ENCODE assay signal across 8 mouse cellular contexts in the genomic region with DNA sequence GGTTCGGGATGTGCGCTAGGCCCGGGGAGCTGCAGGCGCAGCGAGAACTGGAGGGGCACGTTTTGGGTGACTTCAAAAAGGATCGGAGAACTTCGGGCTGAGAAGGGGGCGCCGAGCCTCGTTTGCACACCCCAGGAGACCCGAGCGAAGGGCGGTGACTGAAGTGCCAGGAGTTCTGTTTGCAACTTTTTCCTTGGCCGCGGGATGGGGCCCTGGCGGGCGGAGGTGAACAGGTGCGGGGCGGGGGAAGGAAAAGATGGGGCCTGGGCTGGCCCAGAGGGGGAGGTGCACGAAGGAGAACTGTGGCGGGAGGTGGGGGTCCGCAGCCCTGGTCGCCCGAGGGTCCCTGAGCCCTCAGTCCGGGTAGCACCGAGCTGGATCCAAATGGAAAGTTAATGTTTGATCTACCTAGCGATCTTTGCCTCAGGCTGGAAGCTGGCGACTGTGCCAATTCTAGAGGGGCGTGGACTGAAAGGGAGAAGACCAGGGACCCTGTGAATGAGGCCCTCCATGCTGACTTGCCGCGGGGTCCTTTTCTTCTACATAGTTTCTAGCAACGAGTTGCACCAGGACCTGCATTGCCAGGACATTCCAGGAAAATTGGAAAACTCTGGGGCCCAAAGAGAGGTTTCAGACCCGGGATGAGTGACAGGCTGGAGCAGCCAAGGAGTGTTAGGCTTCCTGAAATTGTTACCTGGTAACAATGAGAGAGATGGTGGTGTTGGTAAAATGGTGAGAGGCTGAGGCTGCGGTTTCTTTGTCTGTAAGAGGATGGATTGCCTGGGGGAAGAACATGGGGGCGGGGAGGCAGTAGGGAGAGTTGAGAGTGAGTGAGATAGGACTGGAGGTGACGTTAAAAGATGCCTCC. TPM values are rescaled to one million over a fixed set of nuclear protein-coding genes. Genes with fewer than 3 reads are reported as not detected.
DNase-seq lines count a peak whose midpoint lies in the region; ATAC-seq and TF ChIP-seq lines count a peak whose summit lies in the region.

No protein-coding gene starts in this region.

- H3K9me3 ChIP-seq in midbrain, postnatal 0 days (ENCODE audit: low read length): no peaks in the 10 kb centered on the region

- no peaks in the 10 kb centered on the region for H3K36me3 ChIP-seq in thymus, adult 2 months (ENCODE audit: control insufficient read depth, insufficient read depth, low read length)
- no peaks in the 10 kb centered on the region for H3K36me3 ChIP-seq in midbrain, postnatal 0 days (ENCODE audit: insufficient read depth, low read length)

- no peak overlapping the region for H3K27ac ChIP-seq in thymus, adult 2 months (ENCODE audit: control insufficient read depth, insufficient read depth, low read length)
- no peak overlapping the region for H3K27ac ChIP-seq in midbrain, postnatal 0 days (ENCODE audit: low read depth, low read length)
- H3K27ac ChIP-seq in cerebellum, adult 2 months (ENCODE audit: insufficient read depth, low read length): no peak overlapping the region

- 4% methylated on average over 37 of the region's 37 CpGs for WGBS in thymus, adult 2 months
- 1% methylated on average over 37 of the region's 37 CpGs for WGBS in midbrain, postnatal 0 days
- WGBS in cerebellum, adult 2 months: 2% methylated on average over 37 of the region's 37 CpGs

- peaks cover 20% of the 10 kb centered on the region for H3K4me1 ChIP-seq in thymus, adult 2 months (replicated peaks; ENCODE audit: control insufficient read depth, insufficient read depth, low read length)
- peaks cover 10% of the 10 kb centered on the region; the same call in 1 of the 2 replicates for H3K4me1 ChIP-seq in midbrain, postnatal 0 days (ENCODE audit: insufficient read depth, low read length)
- peaks cover 11% of the 10 kb centered on the region for H3K4me1 ChIP-seq in cerebellum, adult 2 months (ENCODE audit: control insufficient read depth, insufficient read depth, low read length)

- ATAC-seq in midbrain, postnatal 0 days (ENCODE audit: low FRiP score): no peak
- no peak for ATAC-seq in inflammation-experienced regulatory T-cells, adult 6 months

- H3K4me2 ChIP-seq in midbrain, postnatal 0 days (ENCODE audit: low read depth, low read length, poor library complexity, severe bottlenecking): peak overlapping the region; percentile 51

- peak overlapping the region; percentile 24; the same call in 1 of the 2 replicates for H3K4me3 ChIP-seq in thymus, adult 2 months (ENCODE audit: control insufficient read depth, insufficient read depth, low read length)
- H3K4me3 ChIP-seq in midbrain, postnatal 0 days (ENCODE audit: low read depth, low read length): peak overlapping the region; percentile 28; the same call in 1 of the 2 replicates
- H3K4me3 ChIP-seq in cerebellum, adult 2 months (replicated peaks; ENCODE audit: insufficient read depth, low read depth, low read length): no peak overlapping the region

- no peak for TF ChIP-seq CTCF in thymus, adult 2 months (IDR thresholded peaks at IDR 0.05; ENCODE audit: borderline replicate concordance, control insufficient read depth, extremely low read depth, insufficient read depth, low read length, poor library complexity)
- no peak for TF ChIP-seq CTCF in midbrain, postnatal 0 days (IDR thresholded peaks at IDR 0.05)
- TF ChIP-seq CTCF in cerebellum, adult 2 months (IDR thresholded peaks at IDR 0.05; ENCODE audit: borderline replicate concordance, insufficient read depth, low read depth, low read length): no peak

- no peak for DNase-seq in thymus, adult 2 months
- no peak for DNase-seq in thymus, postnatal 0 days (ENCODE audit: low spot score)
- peak; percentile 72 for DNase-seq in gastrocnemius, postnatal 25 days
- DNase-seq in kidney, postnatal 25 days: peak; percentile 76 to 86
- DNase-seq in midbrain, postnatal 0 days (ENCODE audit: low spot score): no peak
- DNase-seq in embryo, embryonic 10 days (ENCODE audit: low spot score): no peak
- DNase-seq in cerebellum, adult 2 months: no peak

- no peak for TF ChIP-seq POLR2A in thymus, adult 2 months (IDR thresholded peaks at IDR 0.05; ENCODE audit: control insufficient read depth, extremely low read depth, insufficient read depth, low read length, poor library complexity)
- TF ChIP-seq POLR2A in cerebellum, adult 2 months (IDR thresholded peaks at IDR 0.05; ENCODE audit: borderline replicate concordance, insufficient read depth, low read length): no peak

- peaks cover 41% of the 10 kb centered on the region for H3K27me3 ChIP-seq in thymus, adult 2 months (ENCODE audit: control insufficient read depth, insufficient read depth, low read length)
- H3K27me3 ChIP-seq in midbrain, postnatal 0 days (ENCODE audit: insufficient read depth, low read length): peaks cover 40% of the 10 kb centered on the region
- H3K27me3 ChIP-seq in cerebellum, adult 2 months (ENCODE audit: control insufficient read depth, insufficient read depth, low read length): peaks cover 9% of the 10 kb centered on the region; the same call in 1 of the 2 replicates

- H3K9ac ChIP-seq in midbrain, postnatal 0 days (replicated peaks; ENCODE audit: low read length, poor library complexity, severe bottlenecking): no peak overlapping the region

RNA-seq across cellular contexts. Expression of a gene that starts 1.2 kb away (rescaled TPM):
- polyA plus RNA-seq in thymus, adult 2 months (2012; rRNA removed): 0.66 and 1.8 TPM in 2 replicates
- polyA plus RNA-seq in thymus, postnatal 0 days (2015; fragmentation: Nextera tagmentation; extraction: Ambion mirVana): 1.2 TPM in 2 replicates
- 100 to 1,000 TPM; 234 to 298 TPM for total RNA-seq in gastrocnemius, postnatal 25 days (2021)
- total RNA-seq in midbrain, postnatal 0 days (2014; rRNA removed): 0.66 and 1.1 TPM in 2 replicates
- polyA plus RNA-seq in midbrain, postnatal 0 days (2015; fragmentation: Nextera tagmentation; extraction: Ambion mirVana): 2.7 and 3.1 TPM in 2 replicates
- polyA plus RNA-seq in inflammation-experienced regulatory T-cells, adult 6 months (2017; shearing (Covaris generic)): under 1 TPM in 2 of 3 experiments, not detected in 1; 0.29 to 0.65 TPM
- 1.2 and 1.6 TPM in 2 replicates for polyA plus RNA-seq in cerebellum, adult 2 months (2012; rRNA removed)

RNA-seq across cellular contexts. Expression of a gene that starts 35.8 kb away (rescaled TPM):
- polyA plus RNA-seq in thymus, adult 2 months (2012; rRNA removed): 15.6 and 18.7 TPM in 2 replicates
- polyA plus RNA-seq in thymus, postnatal 0 days (2015; fragmentation: Nextera tagmentation; extraction: Ambion mirVana): 7.5 and 8.2 TPM in 2 replicates
- total RNA-seq in gastrocnemius, postnatal 25 days (2021): 10 to 100 TPM; 25.4 to 26.1 TPM
- total RNA-seq in midbrain, postnatal 0 days (2014; rRNA removed): 53.8 and 66.9 TPM in 2 replicates
- 27.2 and 27.7 TPM in 2 replicates for polyA plus RNA-seq in midbrain, postnatal 0 days (2015; fragmentation: Nextera tagmentation; extraction: Ambion mirVana)
- 10 to 100 TPM in 1 of 3 experiments, 1 to 10 TPM in 2; 6.2 to 10.4 (median 8.1) TPM for polyA plus RNA-seq in inflammation-experienced regulatory T-cells, adult 6 months (2017; shearing (Covaris generic))
- polyA plus RNA-seq in cerebellum, adult 2 months (2012; rRNA removed): 26.3 and 29.8 TPM in 2 replicates

RNA-seq across cellular contexts. Expression of a gene that starts 42.5 kb away (rescaled TPM):
- 4.1 and 4.4 TPM in 2 replicates for polyA plus RNA-seq in thymus, adult 2 months (2012; rRNA removed)
- 1.3 and 2.1 TPM in 2 replicates for polyA plus RNA-seq in thymus, postnatal 0 days (2015; fragmentation: Nextera tagmentation; extraction: Ambion mirVana)
- 1 to 10 TPM; 2.8 to 3.0 TPM for total RNA-seq in gastrocnemius, postnatal 25 days (2021)
- 5.9 and 7.6 TPM in 2 replicates for total RNA-seq in midbrain, postnatal 0 days (2014; rRNA removed)
- polyA plus RNA-seq in midbrain, postnatal 0 days (2015; fragmentation: Nextera tagmentation; extraction: Ambion mirVana): 3.7 and 4.1 TPM in 2 replicates
- polyA plus RNA-seq in inflammation-experienced regulatory T-cells, adult 6 months (2017; shearing (Covaris generic)): under 1 TPM in 1 of 3 experiments, not detected in 2; 0.16 TPM
- 5.5 and 6.3 TPM in 2 replicates for polyA plus RNA-seq in cerebellum, adult 2 months (2012; rRNA removed)

Comparison
In these comparisons a context has a peak if more than half of its experiments do, and no peak if none do; other contexts are left out.
1. DNase-seq: peak in gastrocnemius, postnatal 25 days (single experiment) and kidney, postnatal 25 days (2 of 2); none in thymus, adult 2 months (single experiment), thymus, postnatal 0 days (single experiment), midbrain, postnatal 0 days (single experiment), embryo, embryonic 10 days (single experiment) and cerebellum, adult 2 months (0 of 2).